Mouse (Mus musculus): Measurements from ENCODE around the gene Wtip. TPM values are rescaled to one million over a fixed set of nuclear protein-coding genes. Genes with fewer than 3 reads are reported as not detected.
"Not testable (repeated sequence)": the region's sequence is repeated elsewhere in the genome, so short reads cannot be mapped to it uniquely, and the experiment has no call there.

The Wtip gene
- polyA plus RNA-seq, 1 experiment, result 1.2 TPM

DNA sequence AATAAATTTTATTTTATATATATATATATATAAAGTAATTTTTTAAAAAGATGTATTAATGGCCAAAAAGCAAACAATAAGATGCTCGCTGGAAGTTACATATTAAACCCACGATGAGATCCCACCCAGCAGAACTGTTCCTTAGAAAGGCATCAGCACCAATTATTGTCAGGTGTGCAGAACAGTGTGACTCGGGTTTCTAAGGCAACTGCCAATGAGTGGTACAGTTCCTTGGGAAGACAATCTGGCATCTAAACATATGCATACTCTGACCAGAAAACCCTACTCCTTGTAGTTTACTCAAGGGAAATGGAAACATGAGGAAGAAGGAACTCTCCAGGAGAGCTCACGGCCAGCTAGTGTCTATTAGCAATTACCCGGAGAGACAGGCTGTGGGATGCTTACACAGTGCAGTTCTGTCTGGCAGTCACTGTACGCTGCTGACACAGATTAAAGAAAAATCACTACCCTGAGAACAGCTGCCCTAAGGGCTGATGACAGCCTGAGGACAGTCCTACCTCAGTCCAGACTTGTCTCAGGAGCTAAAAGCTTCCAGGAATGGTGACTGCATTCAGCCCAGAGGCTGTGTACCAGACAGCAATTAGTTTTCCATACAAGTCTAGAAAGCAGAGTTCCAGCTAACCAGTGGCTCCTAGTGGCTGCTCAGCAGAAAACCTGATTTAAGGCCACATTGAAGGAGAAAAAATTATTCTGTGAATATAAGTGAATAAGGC lies 9.9 kb downstream of the Wtip start:
- Histone ChIP-seq H3K27me3 (replicated peaks) (peaks cover 2% of the 10 kb centered on the region), H3K4me1 (no peaks in the 10 kb centered on the region), H3K4me3 (replicated peaks) (no peak overlapping the region), H3K9me3 (peaks cover 22% of the 10 kb centered on the region), H3K36me3 (replicated peaks; ENCODE audit: low read length) (no peaks in the 10 kb centered on the region)
- TF ChIP-seq GATA1 (IDR thresholded peaks at IDR 0.05; ENCODE audit: borderline replicate concordance, low read length) (no peak), FLI1 (IDR thresholded peaks at IDR 0.05; ENCODE audit: low read length) (no peak)

DNA sequence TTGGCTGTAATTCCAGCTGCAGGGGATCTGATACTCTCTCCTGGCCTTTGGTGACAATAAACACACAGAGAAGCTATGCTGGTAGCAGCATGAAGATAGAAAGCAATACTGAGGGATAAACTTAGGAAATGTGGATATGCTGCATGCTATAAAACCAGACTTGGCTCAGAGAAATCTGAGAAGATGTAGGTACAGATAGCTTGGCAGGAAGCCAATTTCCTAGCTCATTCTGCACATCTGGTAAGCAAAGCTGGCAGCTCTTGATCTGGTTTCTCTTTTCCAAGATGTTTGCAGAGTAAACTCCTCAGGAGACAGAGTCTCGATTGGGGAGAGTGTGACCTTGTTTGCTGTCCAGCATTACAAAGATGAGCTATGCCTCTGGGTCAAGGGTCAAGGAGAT lies 12.4 kb downstream of the Wtip start:
- H3K36me3 ChIP-seq (replicated peaks; ENCODE audit: low read length); H3K9me3 ChIP-seq; H3K4me1 ChIP-seq; H3K4me3 ChIP-seq (replicated peaks); H3K27me3 ChIP-seq (replicated peaks): not testable (repeated sequence)

DNA sequence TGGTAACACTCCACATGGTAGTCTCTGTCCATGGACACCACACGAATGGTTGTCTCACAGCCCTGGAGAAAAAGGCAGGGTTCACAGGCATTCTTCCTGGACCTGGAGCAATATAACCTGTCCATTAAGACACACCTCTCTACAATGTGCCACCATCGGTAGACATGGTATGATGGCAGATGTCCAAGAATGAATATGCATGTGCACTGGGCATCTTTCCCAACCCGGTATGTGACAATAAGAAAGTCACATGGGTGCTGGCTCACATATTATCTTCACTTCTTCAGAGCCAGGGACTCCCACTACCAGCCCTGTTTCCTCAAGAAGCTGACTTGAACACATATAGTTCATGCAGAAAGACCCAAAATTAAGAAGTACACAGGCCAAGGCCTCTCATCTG lies 16.5 kb downstream of the Wtip start:
- Histone ChIP-seq H3K27me3 (replicated peaks) (no peaks in the 10 kb centered on the region), H3K4me3 (replicated peaks) (no peak overlapping the region), H3K4me1 (no peaks in the 10 kb centered on the region), H3K36me3 (replicated peaks; ENCODE audit: low read length) (no peaks in the 10 kb centered on the region), H3K9me3 (no peaks in the 10 kb centered on the region)
- no peak for TF ChIP-seq FLI1 (IDR thresholded peaks at IDR 0.05; ENCODE audit: low read length)
- no peak for TF ChIP-seq GATA1 (IDR thresholded peaks at IDR 0.05; ENCODE audit: borderline replicate concordance, low read length)

DNA sequence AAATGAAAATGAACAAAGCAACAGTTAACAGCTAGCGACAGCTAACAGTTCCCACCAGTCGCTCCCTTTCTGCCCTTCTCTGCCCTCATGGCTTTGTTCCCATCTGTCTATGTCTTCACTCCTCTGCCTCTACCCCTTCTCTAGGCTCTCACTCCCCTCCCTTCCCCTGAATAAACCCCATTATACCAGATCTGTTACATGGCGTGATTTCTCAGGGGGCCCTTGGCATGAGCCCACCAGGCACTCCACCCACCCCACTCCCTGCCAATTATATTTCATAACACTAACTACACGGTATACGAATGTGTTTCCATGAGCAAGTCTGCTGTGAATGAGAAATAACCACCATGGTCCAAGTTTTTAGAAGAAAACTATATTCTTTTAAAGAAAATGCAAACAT lies 23.9 kb downstream of the Wtip start:
- H3K36me3 ChIP-seq (replicated peaks; ENCODE audit: low read length), result no peaks in the 10 kb centered on the region
- H3K27me3 ChIP-seq (replicated peaks), result no peaks in the 10 kb centered on the region
- TF ChIP-seq FLI1 (IDR thresholded peaks at IDR 0.05; ENCODE audit: low read length), result no peak
- no peak for TF ChIP-seq GATA1 (IDR thresholded peaks at IDR 0.05; ENCODE audit: borderline replicate concordance, low read length)
- H3K4me1 ChIP-seq, result no peaks in the 10 kb centered on the region
- no peaks in the 10 kb centered on the region for H3K9me3 ChIP-seq
- H3K4me3 ChIP-seq (replicated peaks), result no peak overlapping the region

DNA sequence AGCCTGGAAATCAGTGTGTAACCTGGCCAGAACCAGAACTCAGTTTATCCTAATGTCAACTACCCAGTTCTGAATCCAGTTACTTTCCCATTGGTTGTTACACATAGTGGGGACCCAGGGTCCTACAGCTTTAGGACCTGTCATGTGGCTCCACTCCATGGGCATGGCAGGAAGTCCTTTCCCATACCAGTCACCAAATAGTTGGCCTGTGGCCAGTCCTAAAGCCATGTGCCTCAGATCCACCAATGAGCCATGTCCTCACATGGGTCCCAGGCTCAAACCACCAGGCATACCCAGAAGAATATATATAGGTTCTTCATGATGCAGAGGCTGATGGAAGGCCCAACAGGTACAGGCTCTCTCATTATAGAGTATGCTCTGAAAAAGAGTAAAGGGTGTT lies 31.8 kb downstream of the Wtip start:
- Histone ChIP-seq H3K4me3 (replicated peaks) (no peak overlapping the region), H3K4me1 (no peaks in the 10 kb centered on the region), H3K27me3 (replicated peaks) (no peaks in the 10 kb centered on the region), H3K36me3 (replicated peaks; ENCODE audit: low read length) (no peaks in the 10 kb centered on the region), H3K9me3 (peaks cover 17% of the 10 kb centered on the region)
- TF ChIP-seq FLI1 (IDR thresholded peaks at IDR 0.05; ENCODE audit: low read length) (no peak), GATA1 (IDR thresholded peaks at IDR 0.05; ENCODE audit: borderline replicate concordance, low read length) (no peak)

DNA sequence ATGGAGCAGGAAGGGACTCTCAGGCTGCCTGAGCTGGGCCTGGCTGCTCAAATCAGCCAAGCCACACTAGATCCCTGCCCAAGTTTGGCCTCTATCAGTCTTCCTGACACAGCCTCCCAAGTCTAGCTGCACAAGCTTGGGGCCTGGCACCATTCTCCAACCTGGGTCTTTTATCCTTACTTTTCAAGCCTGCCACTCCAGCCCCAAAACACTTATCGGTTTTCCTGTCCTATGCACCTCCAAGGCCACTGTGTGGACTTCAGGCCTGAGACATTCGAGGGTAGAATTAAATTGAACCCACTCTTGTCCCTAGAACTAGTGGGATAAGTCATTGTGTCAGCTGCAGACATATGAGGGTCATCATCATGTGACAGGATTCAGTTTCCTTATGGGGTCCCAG lies 33.1 kb downstream of the Wtip start:
- no peaks in the 10 kb centered on the region for H3K36me3 ChIP-seq (replicated peaks; ENCODE audit: low read length)
- TF ChIP-seq GATA1 (IDR thresholded peaks at IDR 0.05; ENCODE audit: borderline replicate concordance, low read length) (no peak), FLI1 (IDR thresholded peaks at IDR 0.05; ENCODE audit: low read length) (no peak)
- H3K9me3 ChIP-seq, result peaks cover 24% of the 10 kb centered on the region
- H3K4me1 ChIP-seq, result no peaks in the 10 kb centered on the region
- H3K27me3 ChIP-seq (replicated peaks), result no peaks in the 10 kb centered on the region
- no peak overlapping the region for H3K4me3 ChIP-seq (replicated peaks)

DNA sequence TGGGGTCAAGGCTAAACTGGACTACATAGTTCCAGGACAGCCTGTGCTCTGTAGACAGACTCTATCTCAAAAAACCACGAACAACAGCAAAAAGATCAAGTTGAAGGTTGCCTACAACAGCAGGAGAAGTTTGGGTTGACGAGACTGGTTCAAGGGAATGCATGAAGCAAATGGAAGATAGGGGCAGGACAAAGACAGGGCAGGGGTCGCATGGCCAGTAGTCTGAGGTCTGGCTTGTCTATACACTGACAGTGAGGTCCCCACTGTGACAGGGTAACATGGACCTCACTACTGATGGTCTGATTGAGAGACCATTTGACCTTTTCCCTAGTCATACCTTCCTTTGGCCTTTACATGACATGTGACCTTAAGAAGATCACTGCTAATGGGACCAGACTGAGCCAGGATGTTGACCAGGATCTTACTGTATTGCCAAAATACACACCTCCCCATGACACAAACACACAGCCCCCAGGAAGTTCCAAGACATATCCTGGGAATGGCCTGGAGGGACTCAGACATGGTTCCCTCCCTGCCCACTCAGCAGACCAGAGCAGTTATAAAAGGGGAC lies 38.1 kb downstream of the Wtip start, which contains the start of gene Scgb1b30:
Gene Scgb1b30, plus strand, starts transcription at position 521 of the 571 bp plus-strand sequence.
- Histone ChIP-seq H3K27me3 (replicated peaks) (no peaks in the 10 kb centered on the region), H3K9me3 (peaks cover 22% of the 10 kb centered on the region), H3K36me3 (replicated peaks; ENCODE audit: low read length) (no peaks in the 10 kb centered on the region), H3K4me3 (replicated peaks) (peak within 1 kb of the TSS; percentile 59), H3K4me1 (no peaks in the 10 kb centered on the region)
- no peak for TF ChIP-seq GATA1 (IDR thresholded peaks at IDR 0.05; ENCODE audit: borderline replicate concordance, low read length)
- TF ChIP-seq FLI1 (IDR thresholded peaks at IDR 0.05; ENCODE audit: low read length), result no peak

DNA sequence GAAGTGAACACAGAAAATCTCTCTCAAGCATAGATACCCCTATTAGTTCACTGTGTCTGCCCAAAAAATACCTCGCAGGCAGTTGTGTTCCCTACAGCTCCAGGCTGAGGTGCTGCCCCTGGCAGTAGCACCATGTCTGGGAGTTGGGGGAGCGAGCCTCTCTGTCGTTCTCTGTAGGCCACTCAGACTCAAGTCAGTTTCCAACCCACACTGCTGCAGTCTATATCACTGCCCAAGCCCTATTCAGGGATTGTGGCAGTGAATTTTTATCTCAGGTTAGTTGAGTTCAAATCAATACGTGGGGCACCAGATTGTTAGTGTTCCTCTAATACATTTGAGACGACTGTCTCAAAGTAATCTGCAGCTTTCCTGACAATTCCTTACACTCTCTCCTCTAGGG lies 64.9 kb downstream of the Wtip start:
- H3K36me3 ChIP-seq (replicated peaks; ENCODE audit: low read length); H3K4me3 ChIP-seq (replicated peaks); H3K4me1 ChIP-seq; H3K27me3 ChIP-seq (replicated peaks); H3K9me3 ChIP-seq: not testable (repeated sequence)

Other genes starting within 250 kb of the Wtip start
- not detected in 2 replicates for gene Scgb2b26, start 188.2 kb downstream of the Wtip start, polyA plus RNA-seq (2012; ENCODE audit: insufficient read depth, low replicate concordance)
- not detected in 2 replicates for gene Scgb2b27, start 119.3 kb downstream of the Wtip start, polyA plus RNA-seq (2012; ENCODE audit: insufficient read depth, low replicate concordance)
- gene Scgb1b27, start 111.8 kb downstream of the Wtip start, polyA plus RNA-seq (2012; ENCODE audit: insufficient read depth, low replicate concordance), result not detected in 2 replicates
- not detected in 2 replicates for gene Scgb1b30, start 37.8 kb downstream of the Wtip start, polyA plus RNA-seq (2012; ENCODE audit: insufficient read depth, low replicate concordance)
- 1.3 and 8.8 TPM in 2 replicates for gene Uba2, start 36.3 kb upstream of the Wtip start, polyA plus RNA-seq (2012; ENCODE audit: insufficient read depth, low replicate concordance)
- 4.0 and 6.7 TPM in 2 replicates for gene Pdcd2l, start 63.4 kb upstream of the Wtip start, polyA plus RNA-seq (2012; ENCODE audit: insufficient read depth, low replicate concordance)
- 1,962 and 3,728 TPM in 2 replicates for gene Gpi1, start 97.1 kb upstream of the Wtip start, polyA plus RNA-seq (2012; ENCODE audit: insufficient read depth, low replicate concordance)
- not detected in 2 replicates for gene Gm6096, start 117.8 kb upstream of the Wtip start, polyA plus RNA-seq (2012; ENCODE audit: insufficient read depth, low replicate concordance)
- gene 4931406P16Rik, start 180.3 kb upstream of the Wtip start, polyA plus RNA-seq (2012; ENCODE audit: insufficient read depth, low replicate concordance), result 3.4 and 6.2 TPM in 2 replicates

All from megakaryocyte, embryonic 14.5 days (primary cell).